Mouse (Mus musculus) c-Kit-positive CD71-positive TER-119-negative erythroid progenitor cells, embryonic 14.5 days (primary cell): ENCODE data around the gene Ttc9b.
A peak's percentile ranks its signal among the peaks of the same experiment; 100 is the strongest.

Source experiments
- DNase-seq: peaks from one replicate; pipeline ENCODE4 v3.0.0-alpha.2; 2013; ENCODE audit warnings: low read depth

Ttc9b gene

DNA sequence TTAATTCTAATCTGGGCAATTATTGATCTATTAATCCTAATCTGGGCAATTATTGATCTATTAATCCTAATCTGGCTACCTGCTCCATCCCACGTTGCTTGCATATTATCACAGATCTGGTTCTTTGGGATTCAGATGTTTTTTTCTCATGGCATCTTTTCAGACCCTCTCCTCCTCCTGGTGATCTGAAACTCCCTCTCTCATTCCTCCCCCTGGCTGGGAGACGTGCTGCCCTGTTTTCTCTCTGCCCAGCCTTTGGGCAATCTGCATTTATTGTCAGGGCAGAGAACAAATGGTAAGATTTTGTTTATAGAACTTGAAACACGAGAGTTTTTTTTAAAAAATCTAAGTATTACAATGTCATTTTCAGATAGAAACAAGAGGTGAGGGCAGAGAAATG, 34.1 kb downstream of the Ttc9b start:
- DNase-seq = no peak

- DNase-seq = no peak
Observed at GRCm38 (mm10) chr7:27688246-27688788, 34.6 kb downstream of the Ttc9b start.

DNA sequence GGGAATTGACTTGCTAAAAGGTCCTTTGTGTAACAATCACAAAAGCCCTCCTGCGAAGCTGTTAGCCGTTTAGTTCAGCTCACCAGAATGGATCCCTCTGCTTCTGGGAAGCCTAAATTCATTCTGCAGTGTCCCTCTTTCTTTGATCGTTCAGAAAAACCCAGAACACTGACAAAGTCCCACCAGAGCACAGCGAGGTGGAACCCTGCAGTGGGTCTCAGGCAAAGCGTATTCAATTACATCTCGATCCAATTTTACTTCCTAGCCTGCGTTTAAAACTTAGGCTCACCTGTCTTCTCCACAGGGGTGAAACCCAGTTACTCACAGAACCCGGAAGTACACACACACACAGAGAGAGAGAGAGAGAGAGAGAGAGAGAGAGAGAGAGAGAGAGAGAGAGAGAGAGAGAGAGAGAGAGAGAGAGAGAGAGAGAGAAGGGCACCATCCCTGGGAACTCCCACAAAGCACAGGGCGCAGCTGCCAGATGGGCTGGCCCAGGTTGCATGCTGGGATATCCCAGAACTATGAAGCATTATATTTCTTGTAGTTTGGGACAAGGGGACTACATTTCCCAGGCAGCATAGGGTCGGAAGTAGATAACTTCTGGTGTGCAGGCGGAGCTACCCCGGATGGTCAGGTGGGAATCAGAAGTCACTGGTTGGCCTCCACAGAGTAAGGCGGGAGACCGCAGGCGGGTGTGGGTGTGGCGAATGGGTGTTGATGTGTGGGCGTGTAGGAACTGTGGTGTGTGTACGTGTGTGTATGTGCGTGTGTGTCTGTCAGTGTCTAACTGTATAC, 35.3 kb downstream of the Ttc9b start, which contains the start of gene Zfp607b:
Zfp607b (plus strand) TSS at position 526 of the 798 bp plus-strand sequence.
- DNase-seq = peak; percentile 94

- no peak for DNase-seq
Observed at GRCm38 (mm10) chr7:27691076-27691475, 37.4 kb downstream of the Ttc9b start.

DNA sequence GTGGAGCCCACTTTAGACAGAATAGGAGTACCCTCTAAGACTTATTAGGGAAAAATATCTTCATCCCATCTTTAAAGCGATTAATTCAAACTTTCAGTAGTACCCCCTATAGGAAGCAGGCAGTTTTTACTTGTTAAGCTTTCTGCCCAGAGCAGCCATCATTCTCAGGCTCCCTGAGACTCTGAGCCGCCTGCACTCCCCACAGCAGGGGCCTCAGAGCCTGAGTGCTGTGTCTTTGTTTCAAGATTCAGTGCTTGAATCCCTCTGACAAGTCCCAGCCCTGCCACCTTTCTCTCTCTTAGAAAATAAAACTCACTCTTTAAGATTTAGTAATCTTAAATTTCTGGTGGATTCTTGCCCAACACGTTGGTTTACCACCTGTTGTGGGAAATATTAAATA, 43.0 kb downstream of the Ttc9b start:
- DNase-seq = no peak
